Mouse (Mus musculus): ENCODE measurements around the gene Tubal3.
A peak's percentile ranks its signal among the peaks of the same experiment; 100 is the strongest.
"Not testable (repeated sequence)": the region's sequence is repeated elsewhere in the genome, so short reads cannot be mapped to it uniquely, and the experiment has no call there.

The Tubal3 gene

DNA sequence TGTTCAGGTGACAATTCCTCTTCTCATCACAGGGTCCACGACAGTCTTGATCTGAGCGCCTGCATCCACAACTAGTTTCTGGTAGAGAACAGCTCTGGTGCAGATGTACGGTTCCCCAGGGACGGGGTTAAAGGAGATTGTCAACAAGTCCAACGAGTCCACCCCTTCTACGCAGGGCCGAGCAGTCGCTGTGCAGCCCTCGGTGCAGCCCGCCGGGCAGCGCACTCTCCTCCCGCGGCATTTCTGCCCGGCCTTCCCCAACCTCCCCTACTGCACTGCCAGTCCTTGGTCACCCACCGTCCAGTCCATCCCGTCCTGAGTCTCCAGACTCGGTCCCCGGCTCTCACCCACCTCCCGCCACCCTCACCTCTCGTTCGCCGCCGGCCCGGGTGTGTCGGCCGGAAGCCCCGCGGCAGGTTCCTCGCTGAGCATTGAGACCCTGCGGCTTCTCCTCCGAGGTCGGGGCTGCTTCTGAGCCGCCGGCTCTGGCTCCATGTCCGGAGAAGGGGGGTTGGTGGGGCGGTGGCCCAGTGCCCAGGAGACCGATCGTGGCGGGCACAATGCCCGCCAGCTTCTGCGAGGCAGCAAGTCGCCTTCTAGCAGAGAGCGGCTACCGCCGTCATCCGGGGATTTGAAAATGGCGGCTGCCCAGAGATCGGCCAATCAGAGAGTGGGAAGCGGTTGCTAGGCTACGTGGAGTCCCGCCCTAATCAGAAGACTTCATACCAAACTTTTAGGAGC lies at the start of gene Tubal3, which contains the start of gene Net1:
Gene Tubal3, plus strand, starts transcription at position 704 of the 741 bp plus-strand sequence.
Gene Net1, minus strand, starts transcription at position 650 of the 741 bp plus-strand sequence.
- peak; percentile 93 for DNase-seq

DNA sequence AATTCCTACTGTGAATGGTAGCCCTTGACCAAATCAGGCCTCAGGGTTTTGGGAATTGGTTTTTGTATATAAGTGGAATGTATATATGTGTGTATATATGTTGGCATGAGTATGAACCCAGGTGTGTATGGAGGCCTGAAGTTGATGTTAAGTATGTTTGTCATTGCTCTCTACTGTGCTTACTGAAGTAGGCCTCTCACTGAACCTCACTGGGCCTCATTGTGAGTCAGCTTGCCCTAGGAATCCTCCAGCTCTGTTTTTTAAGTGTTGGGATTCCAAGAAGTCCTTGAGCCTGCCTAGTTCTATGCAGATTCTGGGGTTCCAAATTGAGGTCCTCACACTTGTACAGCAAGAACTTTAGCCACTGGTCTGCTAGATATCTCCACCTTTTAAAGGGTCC lies 48.2 kb upstream of the Tubal3 start:
- DNase-seq: no peak

DNA sequence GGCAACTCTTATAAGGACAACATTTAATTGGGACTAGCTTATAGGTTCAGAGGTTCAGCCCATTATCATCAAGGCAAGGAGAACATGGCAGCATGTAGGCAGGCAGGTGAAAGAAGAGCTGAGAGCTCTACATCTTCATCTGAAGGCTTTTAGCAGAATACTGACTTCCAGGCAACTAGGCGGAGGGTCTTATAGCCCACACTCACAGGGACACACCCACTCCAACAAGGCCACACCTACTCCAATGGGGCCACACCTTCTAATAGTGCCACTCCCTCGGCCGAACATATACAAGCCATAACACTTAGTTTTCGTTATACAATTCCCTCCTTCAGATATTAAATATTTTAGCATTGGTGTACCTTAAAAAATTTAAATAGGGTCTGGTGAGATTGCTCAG lies 45.2 kb upstream of the Tubal3 start:
- no peak for DNase-seq

GRCm38 (mm10) chr13:3876448-3876847 lies 41.6 kb upstream of the Tubal3 start:
- DNase-seq: no peak

DNA sequence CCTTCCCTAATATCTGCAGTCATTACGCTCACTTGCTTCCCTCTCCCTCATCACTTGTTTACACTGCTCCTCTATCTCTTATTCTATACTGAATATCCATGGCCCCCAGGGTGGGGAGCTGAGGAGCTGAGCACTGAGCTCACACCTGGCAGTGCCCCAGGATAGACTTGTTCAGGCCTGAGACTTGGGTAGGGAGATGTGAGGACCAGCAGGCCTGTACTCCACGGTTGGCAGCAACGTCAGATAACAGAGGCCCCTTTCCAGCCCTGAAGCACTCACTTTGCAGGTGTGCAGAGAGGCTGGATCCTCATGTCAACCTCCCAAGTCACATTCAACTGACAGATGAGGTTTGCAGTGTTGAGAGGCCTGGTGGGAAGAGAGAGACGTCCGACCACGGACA lies 40.9 kb upstream of the Tubal3 start:
- DNase-seq: no peak

DNA sequence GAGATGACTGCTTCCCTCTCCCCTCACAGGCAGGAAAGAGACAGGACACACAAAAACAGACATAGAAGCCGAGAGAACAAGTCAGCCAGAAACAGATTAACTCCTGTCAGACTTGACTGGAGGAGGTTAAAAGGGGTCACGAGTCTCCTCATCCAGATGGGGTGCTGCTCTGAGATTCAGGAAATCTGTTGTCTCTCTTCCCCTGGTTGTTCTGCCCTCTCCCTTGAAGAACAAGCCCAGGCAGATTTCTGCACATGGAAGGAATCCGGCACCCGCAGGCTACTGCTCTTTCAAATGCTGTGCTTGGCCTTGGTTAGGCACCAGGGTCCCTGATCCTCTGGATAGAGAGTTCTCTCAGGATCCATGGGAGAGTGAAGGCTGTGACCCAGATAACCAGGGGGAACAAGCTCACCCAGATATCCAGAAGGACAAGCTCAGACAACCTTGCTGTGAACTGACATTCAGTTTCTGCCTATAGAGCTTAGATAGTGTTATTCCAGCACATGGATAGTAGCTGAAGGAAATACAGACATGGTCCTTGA lies 40.3 kb upstream of the Tubal3 start:
- no peak for DNase-seq

DNA sequence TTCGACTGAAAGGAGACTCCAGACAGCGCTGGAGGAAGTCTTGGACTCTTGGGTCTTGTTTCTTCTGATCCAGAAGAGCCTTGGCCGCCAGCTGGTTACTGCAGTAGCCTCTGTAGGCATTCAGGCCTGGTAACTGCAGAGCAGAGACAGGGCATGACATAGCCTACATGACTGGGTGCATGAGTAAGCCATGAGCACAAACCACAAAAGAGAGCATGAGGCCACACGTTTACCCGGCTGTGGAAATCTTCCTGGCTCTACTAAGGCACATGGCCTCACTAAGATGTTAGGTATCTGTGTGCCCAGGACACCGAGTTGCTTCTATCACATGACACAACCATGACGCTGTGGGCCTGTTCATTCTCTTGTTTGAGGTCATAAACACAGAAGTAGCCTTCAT lies 31.4 kb upstream of the Tubal3 start:
- DNase-seq: no peak

DNA sequence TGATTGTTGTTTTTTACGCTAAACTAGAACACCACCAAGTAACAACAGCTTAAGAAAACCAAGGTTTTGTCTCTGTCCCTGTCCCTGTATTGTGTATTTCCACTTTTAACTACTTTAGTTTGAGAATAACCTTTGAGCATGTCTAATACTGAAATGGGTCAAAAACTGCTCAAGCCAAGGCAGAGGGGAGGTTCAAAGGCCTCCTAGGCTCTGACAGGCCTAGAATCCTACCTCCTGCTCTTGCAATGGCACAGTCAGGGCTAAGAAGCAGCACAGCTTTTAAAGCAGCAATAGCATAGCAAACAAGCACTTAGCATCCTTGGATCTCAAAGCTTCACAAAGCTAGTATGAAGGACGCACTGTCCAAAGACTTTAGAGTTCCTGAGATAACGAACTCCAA lies 29.0 kb upstream of the Tubal3 start:
- DNase-seq: no peak

DNA sequence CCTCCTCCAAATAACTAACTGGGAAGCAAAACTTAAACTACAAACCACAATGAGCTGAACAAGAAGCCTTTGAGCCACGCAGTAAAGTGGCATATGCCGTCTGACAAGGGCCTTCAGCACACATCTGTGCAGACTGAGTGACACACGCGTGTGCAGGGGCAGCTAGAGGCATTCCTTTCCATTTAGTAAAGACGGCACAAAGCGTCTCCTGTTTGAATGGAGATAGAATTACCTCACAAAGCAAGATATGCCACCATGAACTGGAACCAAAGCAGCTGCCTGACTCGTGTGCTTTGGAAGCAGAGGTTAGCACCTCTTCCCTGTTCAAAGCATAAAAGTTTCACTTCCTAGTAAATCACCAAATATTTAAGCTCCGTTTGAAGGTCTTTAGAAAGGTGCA lies 28.0 kb upstream of the Tubal3 start:
- DNase-seq: no peak

DNA sequence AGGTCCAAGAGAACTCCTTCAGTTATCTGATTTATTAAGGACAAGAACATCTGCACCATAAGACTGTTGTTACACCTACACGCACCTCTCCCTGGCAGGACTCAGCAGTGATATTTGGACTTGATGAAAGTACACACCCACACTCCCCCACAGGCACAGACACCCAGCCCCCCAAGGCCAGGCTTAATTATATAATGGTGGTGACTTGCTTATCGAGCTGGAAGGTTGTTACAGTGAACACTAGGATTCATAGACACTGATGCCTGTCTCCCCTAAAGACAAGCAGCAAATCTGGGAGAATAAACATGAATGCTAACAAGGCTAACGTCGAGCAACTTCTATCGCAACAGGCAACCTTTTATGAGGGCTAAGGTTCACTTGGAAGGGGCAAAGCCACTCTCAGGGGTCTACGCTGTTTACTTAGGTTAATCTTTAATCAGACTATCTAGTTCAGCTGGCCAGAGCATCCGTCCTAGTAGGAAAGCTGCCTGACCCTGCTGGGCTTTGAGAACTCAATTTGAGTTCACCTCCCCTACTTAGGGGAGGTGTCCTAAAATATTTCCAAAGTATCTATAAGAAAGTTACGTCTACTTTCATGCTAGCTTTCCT lies 26.5 kb upstream of the Tubal3 start:
- DNase-seq: no peak

DNA sequence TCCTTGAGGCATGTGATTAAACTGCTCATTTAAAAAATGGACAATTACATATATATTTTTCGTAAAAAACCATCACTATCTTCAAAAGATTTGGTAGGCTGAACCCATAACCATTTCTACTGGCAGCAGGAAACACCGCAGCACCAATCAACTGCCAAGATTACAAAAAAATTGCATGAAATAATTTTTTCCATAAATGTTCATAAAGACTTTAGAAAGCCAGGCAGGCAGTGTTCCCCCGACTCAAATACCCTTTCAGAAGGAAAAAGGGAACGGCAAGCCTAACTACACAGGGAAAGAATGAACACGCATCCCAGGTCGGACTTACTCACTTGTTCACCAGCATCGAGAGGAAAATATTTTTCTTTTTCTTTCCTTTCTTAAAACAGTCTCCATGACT lies 25.5 kb upstream of the Tubal3 start:
- DNase-seq: peak; percentile 10

- DNase-seq: peak; percentile 97
These were observed 24.8 kb upstream of the Tubal3 start for GRCm38 (mm10) chr13:3893126-3893734.

DNA sequence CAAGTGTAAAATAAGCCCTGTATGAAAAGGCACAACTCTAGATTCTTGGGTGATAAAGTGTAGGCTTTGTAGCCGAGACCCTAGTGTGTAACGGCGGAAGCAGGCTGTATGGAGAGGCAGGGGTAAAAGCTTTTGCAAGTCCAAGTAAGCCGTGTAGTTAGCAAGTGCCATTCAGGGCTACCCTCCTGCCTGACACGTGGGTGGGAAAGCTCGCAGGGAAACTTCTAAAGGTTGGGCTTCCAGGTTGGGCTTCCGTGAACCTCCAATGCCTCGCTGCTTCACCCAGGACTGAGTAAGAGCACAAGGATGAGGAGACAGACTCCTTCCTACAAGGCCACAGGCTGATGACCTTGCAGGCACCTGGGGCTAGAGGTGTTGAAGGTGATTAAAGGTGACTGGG lies 23.5 kb upstream of the Tubal3 start:
- no peak for DNase-seq

GRCm38 (mm10) chr13:3895397-3895980 lies 22.6 kb upstream of the Tubal3 start:
- no peak for DNase-seq

DNA sequence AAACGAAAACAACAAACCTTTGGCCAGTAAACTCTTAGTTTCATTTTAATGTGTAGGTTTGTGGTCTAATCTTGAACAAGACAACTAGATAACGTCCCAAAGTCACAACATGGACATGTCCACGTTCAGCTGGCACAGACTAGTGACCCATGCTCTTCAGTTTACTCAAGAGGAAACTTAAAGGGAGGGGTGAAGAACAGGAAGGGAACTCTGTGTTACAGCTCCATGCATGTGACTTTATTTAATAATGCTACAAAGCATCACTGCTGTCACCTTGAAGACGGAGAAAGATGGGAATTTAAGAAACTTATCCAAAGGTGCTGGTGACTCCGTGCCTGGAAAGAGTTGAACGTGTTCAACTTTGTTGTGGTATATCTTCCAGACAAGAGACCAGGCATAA lies 22.0 kb upstream of the Tubal3 start:
- no peak for DNase-seq

GRCm38 (mm10) chr13:3896913-3897312 lies 21.2 kb upstream of the Tubal3 start:
- peak; percentile 78 for DNase-seq

DNA sequence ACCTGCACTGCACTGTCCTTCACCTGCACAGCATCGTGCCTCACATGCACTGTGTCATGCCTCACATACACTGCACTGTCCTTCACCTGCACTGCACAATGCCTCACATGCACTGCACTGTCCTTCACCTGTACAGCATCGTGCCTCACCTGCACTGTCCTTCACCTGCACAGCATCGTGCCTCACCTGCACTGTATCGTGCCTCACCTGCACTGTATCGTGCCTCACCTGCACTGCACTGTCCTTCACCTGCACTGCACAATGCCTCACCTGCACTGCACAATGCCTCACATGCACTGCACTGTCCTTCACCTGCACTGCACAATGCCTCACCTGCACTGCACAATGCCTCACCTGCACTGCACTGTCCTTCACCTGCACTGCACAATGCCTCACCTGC lies 19.9 kb upstream of the Tubal3 start:
- not testable (repeated sequence) for DNase-seq

GRCm38 (mm10) chr13:3899301-3899700 lies 18.8 kb upstream of the Tubal3 start:
- DNase-seq: no peak

GRCm38 (mm10) chr13:3907151-3907696 lies 10.8 kb upstream of the Tubal3 start:
- DNase-seq: no peak

GRCm38 (mm10) chr13:3908262-3908661 lies 9.8 kb upstream of the Tubal3 start:
- DNase-seq: no peak

DNA sequence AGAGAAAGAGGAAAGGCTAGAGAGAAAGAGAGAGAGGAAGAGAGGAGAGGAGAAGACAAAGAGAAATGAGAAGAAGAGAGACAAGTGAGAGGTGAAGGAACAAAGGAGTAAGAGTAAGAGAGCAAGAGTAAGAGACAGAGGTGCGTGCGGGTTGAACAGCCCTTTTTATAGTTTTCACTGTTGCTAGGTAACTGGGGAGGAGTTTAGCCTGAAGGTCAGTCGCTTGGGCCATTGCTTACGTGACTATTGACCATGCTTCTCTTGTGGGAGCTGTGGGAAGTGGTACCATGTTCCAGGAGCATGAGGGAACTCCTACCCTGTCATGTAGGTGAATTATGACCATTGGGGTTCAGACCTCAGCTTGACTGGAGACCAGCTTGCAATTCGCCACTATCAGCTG lies 7.7 kb upstream of the Tubal3 start:
- DNase-seq: no peak

GRCm38 (mm10) chr13:3913504-3913903 lies 4.6 kb upstream of the Tubal3 start:
- no peak for DNase-seq

DNA sequence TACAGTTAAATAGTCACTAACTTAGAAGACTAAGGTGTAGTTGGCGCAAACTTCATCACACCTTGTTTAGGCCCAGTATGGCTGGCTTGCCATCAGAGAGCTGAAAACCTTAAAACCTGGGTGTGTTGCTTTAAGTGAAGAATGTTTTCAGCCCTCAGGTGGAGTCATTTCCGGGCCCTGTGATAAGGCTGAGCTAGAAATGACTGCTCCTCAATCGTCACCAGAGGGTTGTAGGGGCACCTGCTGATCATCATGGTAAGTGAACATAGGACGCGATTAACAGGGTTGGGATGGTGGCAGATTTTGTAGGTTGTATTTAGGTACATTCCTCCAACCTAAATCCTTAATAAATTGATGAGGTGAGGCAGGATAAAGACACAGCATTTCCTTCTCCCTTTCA lies 6.4 kb downstream of the Tubal3 start:
- DNase-seq: no peak

Measured in thymus, postnatal 4 days (tissue).